Mouse (Mus musculus) embryonic fibroblast, embryonic 13.5 days (primary cell): ENCODE data around the gene Atp6v1g1.

ENCODE experiments used
- CTCF ChIP-seq: IDR thresholded peaks from 2 replicates; pipeline ENCODE4 v1.5.1; 2011; ENCODE audit warnings: mild to moderate bottlenecking, control low read depth, low read length, moderate library complexity, borderline replicate concordance; ENCODE audit not compliant: insufficient read depth
- POLR2A ChIP-seq: IDR thresholded peaks from 2 replicates; pipeline ENCODE4 v1.6.1; 2011; ENCODE audit warnings: low read depth, mild to moderate bottlenecking, control low read depth, low read length, moderate library complexity

- no peak for TF ChIP-seq POLR2A
- no peak for TF ChIP-seq CTCF
These were observed 7.0 kb upstream of the Atp6v1g1 start for GRCm38 (mm10) chr4:63537602-63538001.
